Mouse (Mus musculus) liver, embryonic 14.5 days (tissue): ENCODE measurements around the gene Gins3.

ENCODE experiments used
- CTCF ChIP-seq: IDR thresholded peaks from 2 replicates; pipeline ENCODE4 v1.5.1; 2016; ENCODE audit warnings: antibody characterized with exemption, low read depth, control low read depth
- EP300 ChIP-seq: IDR thresholded peaks from 2 replicates; pipeline ENCODE4 v1.6.1; 2016; ENCODE audit warnings: antibody characterized with exemption, low read depth

DNA sequence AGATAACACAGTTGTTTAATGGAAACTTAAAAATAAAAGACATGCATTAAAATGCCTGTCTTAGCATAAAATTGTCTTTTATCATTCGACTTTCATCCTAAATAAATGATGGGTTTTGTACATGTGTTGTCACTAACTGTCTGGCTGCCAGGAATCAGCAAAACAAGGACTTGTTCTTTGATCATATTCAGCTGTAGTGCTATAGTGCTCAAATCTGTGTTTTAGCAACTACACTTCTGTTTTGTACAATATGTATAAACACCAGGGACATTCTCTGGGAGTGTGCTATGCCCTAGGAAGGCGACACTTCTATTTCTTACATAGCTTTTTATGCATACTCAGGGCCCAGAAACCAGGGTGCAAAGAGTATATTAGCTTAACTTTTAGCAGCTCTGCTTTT is 11.7 kb downstream of the Gins3 start:
- TF ChIP-seq CTCF (no peak), EP300 (no peak)
